ENCODE assay signal across 10 mouse cellular contexts in the genomic region with DNA sequence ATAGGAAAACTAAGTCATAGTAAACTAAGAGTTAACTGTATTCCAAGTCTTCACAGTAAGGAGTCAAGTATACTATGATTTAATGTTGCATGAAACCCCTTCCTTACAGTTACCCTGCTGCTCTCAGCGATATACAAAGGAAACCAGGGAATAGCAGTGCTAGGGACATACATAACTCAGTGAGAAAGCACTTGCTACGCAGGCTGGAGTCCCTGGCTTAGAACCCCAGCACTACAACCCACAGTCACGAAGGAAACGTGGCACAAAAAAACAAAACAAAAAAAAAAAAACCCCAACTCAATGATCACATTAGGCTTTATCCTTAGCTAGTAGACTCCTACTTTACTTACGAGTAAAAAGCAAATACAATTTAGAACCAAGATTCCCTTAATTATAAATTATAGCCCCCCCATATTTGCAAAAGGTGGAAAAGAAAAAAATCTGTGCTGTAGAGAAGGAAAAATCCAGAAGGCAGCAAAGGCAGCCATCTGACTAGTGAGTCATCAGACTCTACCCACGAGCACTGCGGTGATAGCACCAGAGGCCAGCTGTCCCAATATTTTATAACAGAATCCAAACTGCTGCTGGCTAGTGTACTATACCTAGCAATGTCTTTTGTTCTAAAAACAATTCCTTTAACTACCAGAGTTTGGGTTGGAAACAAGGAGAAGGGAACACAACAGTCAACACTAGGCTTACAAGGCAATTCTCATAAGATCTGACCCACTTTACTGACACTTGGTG. TPM values are rescaled to one million over a fixed set of nuclear protein-coding genes. Genes with fewer than 3 reads are reported as not detected.
DNase-seq lines count a peak whose midpoint lies in the region; TF ChIP-seq lines count a peak whose summit lies in the region.
"Had no signal": no experiment of that assay in that cellular context is flagged by ENCODE, and none has a peak within 500 bp of the region (broad histone marks: within the 10 kb centered on the region; RNA-seq: fewer than 3 reads in every experiment).

No protein-coding gene starts in this region.

- intact Hi-C loops in heart, postnatal 10 days (cut with DNase I), result no loop called here

- TF ChIP-seq POLR2A in cortical plate, adult 2 months (IDR thresholded peaks at IDR 0.05; ENCODE audit: extremely low read depth, insufficient read depth, low read length), result no peak

- peak overlapping the region; percentile 93 for H3K27ac ChIP-seq in cortical plate, adult 2 months (ENCODE audit: insufficient read depth, low read length)
- H3K27ac ChIP-seq: kidney, postnatal 0 days had no signal

- peak; percentile 35 to 45 for DNase-seq in heart, adult 18-20 months
- DNase-seq in heart, postnatal 10 days, result no peak
- DNase-seq in 416B (ENCODE audit: low read depth) (peak; percentile 42), NIH3T3 (ENCODE audit: low read depth) (peak; percentile 56)
- DNase-seq in spleen, postnatal 36 days (ENCODE audit: low spot score in 2 of 2), result no peak
- no peak for DNase-seq in retina, embryonic 14.5 days (ENCODE audit: low spot score)
- DNase-seq: retina, postnatal 1 day; thymus, adult 18-20 months had no signal

- H3K4me3 ChIP-seq in cortical plate, adult 2 months (ENCODE audit: insufficient read depth, low read length), result no peak overlapping the region

- H3K4me1 ChIP-seq in cortical plate, adult 2 months (ENCODE audit: control insufficient read depth, insufficient read depth, low read length), result peaks cover 13% of the 10 kb centered on the region

- no peak for TF ChIP-seq CTCF in cortical plate, adult 2 months (IDR thresholded peaks at IDR 0.05; ENCODE audit: extremely low read depth, insufficient read depth, low read length)

RNA-seq across cellular contexts. Expression of a gene that starts 16.4 kb away (rescaled TPM):
- total RNA-seq in heart, adult 18-20 months (2021), result 10 to 100 TPM; 24.7 to 27.8 TPM
- total RNA-seq in heart, postnatal 10 days (2021), result 10 to 100 TPM; 45.2 to 50.3 TPM
- 214 and 223 TPM in 2 replicates for polyA plus RNA-seq in cortical plate, adult 2 months (2012; rRNA removed)

RNA-seq across cellular contexts. Expression of a gene that starts 16.5 kb away (rescaled TPM):
- total RNA-seq in heart, adult 18-20 months (2021), result 10 to 100 TPM; 54.6 to 55.7 TPM
- 10 to 100 TPM; 72.1 to 76.8 TPM for total RNA-seq in heart, postnatal 10 days (2021)
- 23.8 and 23.9 TPM in 2 replicates for polyA plus RNA-seq in cortical plate, adult 2 months (2012; rRNA removed)

RNA-seq across cellular contexts. Expression of a gene that starts 49.9 kb away (rescaled TPM):
- total RNA-seq in heart, adult 18-20 months (2021), result 10 to 100 TPM; 15.9 to 16.6 TPM
- 10 to 100 TPM; 23.0 to 24.5 TPM for total RNA-seq in heart, postnatal 10 days (2021)
- 14.2 and 15.0 TPM in 2 replicates for polyA plus RNA-seq in cortical plate, adult 2 months (2012; rRNA removed)

Comparison
In these comparisons a context has a peak if more than half of its experiments do, and no peak if none do; other contexts are left out.
1. DNase-seq: peak in heart, adult 18-20 months (2 of 2), 416B (single experiment) and NIH3T3 (single experiment); none in heart, postnatal 10 days (0 of 2), spleen, postnatal 36 days (0 of 2) and retina, embryonic 14.5 days (single experiment).